Mouse (Mus musculus) C2C12 (cell line): Measurements from ENCODE around the gene Dmtf1. TPM values are rescaled to one million over a fixed set of nuclear protein-coding genes. Genes with fewer than 3 reads are reported as not detected.

ENCODE experiments used
- H3K27me3 ChIP-seq: one replicate; pipeline ENCODE4 v1.6.1; 2011; ENCODE audit not compliant: control insufficient read depth, insufficient read depth, insufficient read length
- H3K36me3 ChIP-seq: one replicate; pipeline ENCODE4 v1.6.1; 2011; ENCODE audit not compliant: control insufficient read depth, insufficient read depth
- H3K4me3 ChIP-seq: one replicate; pipeline ENCODE4 v1.5.1; 2011; ENCODE audit warnings: mild to moderate bottlenecking, control low read depth; ENCODE audit not compliant: poor library complexity, insufficient read depth, severe bottlenecking
- H3K79me2 ChIP-seq: one replicate; pipeline ENCODE4 v1.6.1; 2011; ENCODE audit not compliant: control insufficient read depth, insufficient read depth
- H3K79me3 ChIP-seq: one replicate; pipeline ENCODE4 v1.6.1; 2011; ENCODE audit warnings: low read depth, control low read depth
- H3ac ChIP-seq: one replicate; pipeline ENCODE3; 2011; ENCODE audit warnings: low read depth; ENCODE audit not compliant: control insufficient read depth, insufficient read length
- CEBPB ChIP-seq: IDR thresholded peaks from one replicate; pipeline ENCODE4 v1.6.1; 2011; ENCODE audit warnings: low read depth, mild to moderate bottlenecking, control low read depth, moderate library complexity
- CTCF ChIP-seq: IDR thresholded peaks from one replicate; pipeline ENCODE4 v1.5.1; 2011; ENCODE audit not compliant: control insufficient read depth, insufficient read depth, insufficient read length
- FOSL1 ChIP-seq: IDR thresholded peaks from one replicate; pipeline ENCODE4 v1.8.0; 2011; ENCODE audit warnings: mild to moderate bottlenecking, low read length; ENCODE audit not compliant: poor library complexity, insufficient read depth, severe bottlenecking
- MAX ChIP-seq: IDR thresholded peaks from one replicate; pipeline ENCODE4 v1.6.1; 2011; ENCODE audit warnings: mild to moderate bottlenecking, control low read depth
- MYOD1 ChIP-seq: IDR thresholded peaks from one replicate; pipeline ENCODE4 v1.6.1; 2011; ENCODE audit warnings: low read depth; ENCODE audit not compliant: control insufficient read depth, insufficient read length
- MYOG ChIP-seq: IDR thresholded peaks from one replicate; pipeline ENCODE4 v1.6.1; 2011; ENCODE audit not compliant: control insufficient read depth, insufficient read length; ENCODE audit errors: extremely low read depth
- USF1 ChIP-seq: IDR thresholded peaks from one replicate; pipeline ENCODE4 v1.6.1; 2011; ENCODE audit warnings: low read depth, mild to moderate bottlenecking, control low read depth, moderate library complexity
- polyA plus RNA-seq: library from polyadenylated mRNA; unstranded; fragments of >200 nt; fragmentation: generic; extraction: Trizol; gene quantifications from one replicate; pipeline ENCODE4 v1.2.1, GENCODE M21; 2012; ENCODE audit warnings: missing spikeins

The Dmtf1 gene
- polyA plus RNA-seq, 1 experiment = 6.4 TPM

DNA sequence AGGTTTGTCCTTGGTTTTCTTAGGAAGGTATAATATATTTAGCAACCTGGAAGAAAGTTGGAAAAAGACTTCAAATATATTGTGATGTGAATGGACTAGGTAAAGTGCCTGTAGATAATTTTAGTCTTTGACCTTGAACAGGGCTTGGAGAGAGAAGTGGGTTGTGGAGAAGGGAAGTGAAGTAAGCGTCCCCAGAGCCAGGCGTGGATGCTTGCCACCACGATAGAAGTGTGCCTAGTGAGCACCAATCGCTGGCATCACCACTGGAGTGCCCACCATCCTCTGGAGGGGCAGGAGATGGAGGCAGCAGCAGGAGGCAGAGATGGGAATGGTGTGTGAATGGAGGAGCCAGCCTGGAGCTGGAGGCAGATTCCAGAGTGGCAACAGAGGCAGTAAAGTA lies 68.1 kb downstream of the Dmtf1 start:
- H3K79me2 ChIP-seq = no peaks in the 10 kb centered on the region

GRCm38 (mm10) chr5:9092716-9093115 lies 68.9 kb downstream of the Dmtf1 start:
- no peaks in the 10 kb centered on the region for H3K79me3 ChIP-seq
- no peaks in the 10 kb centered on the region for H3K27me3 ChIP-seq
- H3K36me3 ChIP-seq = no peaks in the 10 kb centered on the region
- H3K4me3 ChIP-seq = no peak overlapping the region
- H3ac ChIP-seq = no peak overlapping the region
- H3K79me2 ChIP-seq = no peaks in the 10 kb centered on the region
- TF ChIP-seq USF1 (no peak), CEBPB (no peak), MYOD1 (no peak), MYOG (no peak), MAX (no peak), FOSL1 (no peak), CTCF (no peak)

More for the DNA sequence above, 68.1 kb downstream of the Dmtf1 start:
- no peak for TF ChIP-seq USF1
- no peak for TF ChIP-seq MAX
- no peak for TF ChIP-seq CEBPB
- no peak for TF ChIP-seq MYOG
- no peak for TF ChIP-seq CTCF
- H3K79me3 ChIP-seq = no peaks in the 10 kb centered on the region
- H3K36me3 ChIP-seq = no peaks in the 10 kb centered on the region
- H3ac ChIP-seq = no peak overlapping the region
- no peaks in the 10 kb centered on the region for H3K27me3 ChIP-seq
- no peak overlapping the region for H3K4me3 ChIP-seq

DNA sequence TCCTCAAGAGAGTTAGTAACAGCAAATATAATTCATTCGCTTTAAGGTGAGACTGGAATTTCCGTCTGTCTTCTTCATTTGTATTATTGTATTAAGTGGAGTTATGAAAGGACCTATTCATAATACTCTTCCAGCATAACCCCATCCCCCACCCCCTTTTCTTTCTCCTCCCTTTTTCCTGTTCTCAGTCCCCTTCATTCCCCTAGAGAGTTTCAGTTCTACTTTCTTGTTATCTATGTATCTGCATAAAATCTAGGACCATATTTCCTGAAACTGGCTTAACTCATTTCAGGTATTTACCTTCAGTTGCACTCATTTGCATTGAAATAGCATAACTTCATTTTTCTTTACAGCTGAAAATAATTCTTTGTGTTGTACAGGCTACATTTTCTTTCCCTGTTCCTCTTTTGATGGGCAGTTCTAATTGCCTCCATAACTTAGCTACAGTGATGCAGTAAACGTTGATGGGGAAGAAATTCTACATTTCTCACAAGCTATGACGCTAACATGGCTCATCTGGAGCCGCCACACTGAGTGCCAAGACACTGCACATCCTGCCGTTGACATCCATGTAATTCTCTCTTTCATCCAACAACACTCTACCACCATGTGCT lies 71.0 kb downstream of the Dmtf1 start:
- Histone ChIP-seq H3K4me3 (no peak overlapping the region), H3K79me3 (no peaks in the 10 kb centered on the region), H3K79me2 (no peaks in the 10 kb centered on the region), H3ac (no peak overlapping the region), H3K27me3 (no peaks in the 10 kb centered on the region), H3K36me3 (no peaks in the 10 kb centered on the region)
- no peak for TF ChIP-seq CTCF
- TF ChIP-seq USF1 = no peak
- TF ChIP-seq CEBPB = no peak
- no peak for TF ChIP-seq MYOD1
- no peak for TF ChIP-seq MAX
- TF ChIP-seq MYOG = no peak
- TF ChIP-seq FOSL1 = no peak

GRCm38 (mm10) chr5:9086924-9087719 lies 74.5 kb downstream of the Dmtf1 start:
- no peak overlapping the region for H3K4me3 ChIP-seq
- TF ChIP-seq CTCF (no peak), MAX (no peak), USF1 (no peak), CEBPB (no peak), MYOD1 (no peak), FOSL1 (no peak), MYOG (no peak)
- no peaks in the 10 kb centered on the region for H3K79me2 ChIP-seq
- H3K36me3 ChIP-seq = no peaks in the 10 kb centered on the region
- no peak overlapping the region for H3ac ChIP-seq
- no peaks in the 10 kb centered on the region for H3K27me3 ChIP-seq
- H3K79me3 ChIP-seq = no peaks in the 10 kb centered on the region

DNA sequence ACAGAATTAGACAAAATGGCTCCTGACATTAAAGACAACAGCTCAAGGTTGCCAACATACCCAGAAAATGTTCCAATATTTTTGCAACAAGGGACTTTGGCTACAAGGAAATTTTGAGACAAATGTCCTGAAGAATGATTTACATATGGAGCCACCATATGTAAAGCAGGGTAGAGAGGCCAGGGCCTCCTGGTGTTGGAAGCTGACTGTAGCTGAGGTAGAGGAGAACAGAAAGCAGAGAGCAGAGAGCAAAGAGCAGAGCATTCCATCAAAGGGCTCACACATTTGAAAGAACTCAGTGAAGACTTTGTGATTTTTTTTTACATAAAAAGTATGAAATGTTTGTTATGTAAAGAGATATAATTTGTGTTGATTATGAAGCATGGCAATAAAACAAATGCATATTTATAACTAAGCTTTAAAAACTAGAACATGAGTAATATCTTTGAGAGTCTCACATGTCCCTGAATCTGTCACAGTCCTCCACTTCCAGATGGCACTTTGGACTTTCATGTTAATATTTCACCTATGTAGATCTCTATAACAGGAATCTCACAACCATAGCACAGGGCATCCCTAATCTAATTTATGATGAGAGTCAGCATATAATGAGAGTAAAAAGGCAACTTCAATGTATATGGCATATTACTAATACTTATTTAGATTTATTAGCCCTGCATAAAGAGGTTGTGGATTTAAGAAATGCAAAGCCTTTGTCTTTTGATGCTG lies 81.6 kb downstream of the Dmtf1 start:
- H3ac ChIP-seq = no peak overlapping the region
- H3K4me3 ChIP-seq = no peak overlapping the region
- no peaks in the 10 kb centered on the region for H3K79me2 ChIP-seq
- no peaks in the 10 kb centered on the region for H3K79me3 ChIP-seq
- H3K27me3 ChIP-seq = no peaks in the 10 kb centered on the region
- TF ChIP-seq CEBPB (no peak), MAX (no peak), MYOD1 (no peak), FOSL1 (no peak), USF1 (no peak), MYOG (no peak), CTCF (no peak)
- H3K36me3 ChIP-seq = no peaks in the 10 kb centered on the region
